Mouse (Mus musculus) forebrain, embryonic 12.5 days (tissue): ENCODE results near the gene Rhbdf2. TPM values are rescaled to one million over a fixed set of nuclear protein-coding genes. Genes with fewer than 3 reads are reported as not detected.
"Not testable (repeated sequence)": the region's sequence is repeated elsewhere in the genome, so short reads cannot be mapped to it uniquely, and the experiment has no call there.

ENCODE experiments used
- ATAC-seq: fragments of 200-750 bp; cut with Nextera tagmentation; 2 replicates; pipeline ENCODE4 v1.8.0; 2017; ENCODE audit warnings: moderate TSS enrichment; ENCODE audit not compliant: low FRiP score
- H3K27ac ChIP-seq: fragments of 300-500 bp; sonication (generic); 2 replicates; pipeline ENCODE4 v1.5.1; 2016; ENCODE audit warnings: mild to moderate bottlenecking
- H3K27me3 ChIP-seq: fragments of 300-500 bp; sonication (generic); 2 replicates; pipeline ENCODE4 v1.6.1; 2016; ENCODE audit warnings: mild to moderate bottlenecking
- H3K36me3 ChIP-seq: fragments of 300-500 bp; sonication (generic); replicated peaks from 2 replicates; pipeline ENCODE4 v1.6.1; 2016; ENCODE audit warnings: mild to moderate bottlenecking
- H3K4me1 ChIP-seq: fragments of 300-500 bp; sonication (generic); 2 replicates; pipeline ENCODE4 v1.6.1; 2016
- H3K4me2 ChIP-seq: fragments of 300-500 bp; sonication (generic); 2 replicates; pipeline ENCODE4 v1.6.1; 2016; ENCODE audit warnings: mild to moderate bottlenecking, moderate library complexity
- H3K4me3 ChIP-seq: fragments of 300-500 bp; sonication (generic); replicated peaks from 2 replicates; pipeline ENCODE4 v1.5.1; 2016; ENCODE audit warnings: mild to moderate bottlenecking
- H3K9ac ChIP-seq: fragments of 300-500 bp; sonication (generic); 2 replicates; pipeline ENCODE4 v1.6.1; 2016; ENCODE audit warnings: mild to moderate bottlenecking
- H3K9me3 ChIP-seq: fragments of 300-500 bp; sonication (generic); 2 replicates; pipeline ENCODE4 v1.6.1; 2016
- WGBS: fragments of 180-500 bp; shearing (Covaris S2); methylation state at CpG from one replicate; pipeline ENCODE4 v1.1.7; 2016; 5-methylcytosine and 5-hydroxymethylcytosine counted together
- polyA plus RNA-seq: library from polyadenylated mRNA; unstranded; fragments of >200 nt; fragmentation: Nextera tagmentation; extraction: Ambion mirVana; gene quantifications from 2 replicates; pipeline ENCODE4 v1.2.1, GENCODE M21; 2016

Gene Rhbdf2
- polyA plus RNA-seq, 1 experiment from 2014 or later: 1.9 TPM

- 36% methylated on average over 7 of the region's 7 CpGs for WGBS
- H3K9me3 ChIP-seq: no peaks in the 10 kb centered on the region
- peaks cover 43% of the 10 kb centered on the region for H3K4me1 ChIP-seq
- peaks cover 6% of the 10 kb centered on the region; the same call in 1 of the 2 replicates for H3K27me3 ChIP-seq
- H3K27ac ChIP-seq: no peak overlapping the region
- H3K9ac ChIP-seq: no peak overlapping the region
- no peak overlapping the region for H3K4me2 ChIP-seq
- ATAC-seq: no peak
- H3K4me3 ChIP-seq: no peak overlapping the region
- H3K36me3 ChIP-seq: peaks cover 5% of the 10 kb centered on the region
Observed at GRCm38 (mm10) chr11:116668839-116669238, 42.0 kb upstream of the Rhbdf2 start.

- no peak overlapping the region for H3K9ac ChIP-seq
- H3K4me1 ChIP-seq: peaks cover 45% of the 10 kb centered on the region
- no peak overlapping the region for H3K27ac ChIP-seq
- ATAC-seq: no peak
- no peak overlapping the region for H3K4me3 ChIP-seq
- H3K27me3 ChIP-seq: peaks cover 7% of the 10 kb centered on the region; the same call in 1 of the 2 replicates
- WGBS: 80% methylated on average over 10 of the region's 10 CpGs
- H3K36me3 ChIP-seq: peaks cover under 1% of the 10 kb centered on the region; the same call in 1 of the 2 replicates
- no peaks in the 10 kb centered on the region for H3K9me3 ChIP-seq
- H3K4me2 ChIP-seq: no peak overlapping the region
Observed at GRCm38 (mm10) chr11:116668381-116668825, 41.6 kb upstream of the Rhbdf2 start.

GRCm38 (mm10) chr11:116667930-116668329, 41.1 kb upstream of the Rhbdf2 start:
- Histone ChIP-seq H3K4me2 (no peak overlapping the region), H3K4me1 (peaks cover 45% of the 10 kb centered on the region)

GRCm38 (mm10) chr11:116667012-116667411, 40.2 kb upstream of the Rhbdf2 start:
- Histone ChIP-seq H3K27me3 (peaks cover 19% of the 10 kb centered on the region), H3K4me1 (peaks cover 46% of the 10 kb centered on the region)
- not testable (repeated sequence) for H3K9ac ChIP-seq, H3K4me3 ChIP-seq, H3K27ac ChIP-seq, H3K9me3 ChIP-seq, ATAC-seq, H3K36me3 ChIP-seq, H3K4me2 ChIP-seq
- 92% methylated on average over 3 of the region's 5 CpGs for WGBS

More at GRCm38 (mm10) chr11:116667930-116668329, 41.1 kb upstream of the Rhbdf2 start:
- no peak for ATAC-seq
- Histone ChIP-seq H3K9ac (no peak overlapping the region), H3K27me3 (peaks cover 10% of the 10 kb centered on the region), H3K4me3 (no peak overlapping the region), H3K36me3 (no peaks in the 10 kb centered on the region), H3K9me3 (no peaks in the 10 kb centered on the region), H3K27ac (no peak overlapping the region)
- 88% methylated on average over 8 of the region's 8 CpGs for WGBS

- Histone ChIP-seq H3K27me3 (peaks cover 22% of the 10 kb centered on the region), H3K4me2 (no peak overlapping the region), H3K4me1 (peaks cover 50% of the 10 kb centered on the region), H3K9ac (no peak overlapping the region), H3K4me3 (no peak overlapping the region), H3K27ac (no peak overlapping the region), H3K9me3 (no peaks in the 10 kb centered on the region), H3K36me3 (no peaks in the 10 kb centered on the region)
- 80% methylated on average over 9 of the region's 9 CpGs for WGBS
- ATAC-seq: no peak
Observed at GRCm38 (mm10) chr11:116666566-116666965, 39.7 kb upstream of the Rhbdf2 start.

- H3K4me3 ChIP-seq: no peak overlapping the region
- 78% methylated on average over 10 of the region's 10 CpGs for WGBS
- no peak for ATAC-seq
- H3K9me3 ChIP-seq: no peaks in the 10 kb centered on the region
- peaks cover 27% of the 10 kb centered on the region for H3K27me3 ChIP-seq
- H3K4me2 ChIP-seq: no peak overlapping the region
- peaks cover 57% of the 10 kb centered on the region for H3K4me1 ChIP-seq
- H3K36me3 ChIP-seq: no peaks in the 10 kb centered on the region
- H3K9ac ChIP-seq: no peak overlapping the region
- no peak overlapping the region for H3K27ac ChIP-seq
Observed at GRCm38 (mm10) chr11:116665289-116665688, 38.5 kb upstream of the Rhbdf2 start.

- no peaks in the 10 kb centered on the region for H3K36me3 ChIP-seq
- no peak overlapping the region for H3K4me3 ChIP-seq
- peak overlapping the region; percentile 45; the same call in 1 of the 2 replicates for H3K9ac ChIP-seq
- WGBS: 66% methylated on average over 8 of the region's 8 CpGs
- H3K4me1 ChIP-seq: peaks cover 61% of the 10 kb centered on the region
- no peak for ATAC-seq
- peak overlapping the region; percentile 83 for H3K27ac ChIP-seq
- H3K9me3 ChIP-seq: no peaks in the 10 kb centered on the region
- H3K27me3 ChIP-seq: peaks cover 24% of the 10 kb centered on the region
- no peak overlapping the region for H3K4me2 ChIP-seq
Observed at GRCm38 (mm10) chr11:116661948-116662377, 35.1 kb upstream of the Rhbdf2 start.

GRCm38 (mm10) chr11:116661291-116661947, 34.6 kb upstream of the Rhbdf2 start:
- no peak overlapping the region for H3K4me3 ChIP-seq
- H3K27ac ChIP-seq: peak overlapping the region; percentile 83
- H3K4me1 ChIP-seq: peaks cover 66% of the 10 kb centered on the region
- 22% methylated on average over 13 of the region's 13 CpGs for WGBS
- H3K27me3 ChIP-seq: peaks cover 24% of the 10 kb centered on the region
- 0 out of 2 replicates have a peak overlapping the region, but pooled peaks have one; percentile 45 for H3K9ac ChIP-seq
- peak overlapping the region; percentile 40 for H3K4me2 ChIP-seq
- peak; percentile 27; the same call in 1 of the 2 replicates for ATAC-seq
- no peaks in the 10 kb centered on the region for H3K9me3 ChIP-seq
- no peaks in the 10 kb centered on the region for H3K36me3 ChIP-seq

- 78% methylated on average over 9 of the region's 9 CpGs for WGBS
- no peaks in the 10 kb centered on the region for H3K36me3 ChIP-seq
- no peak overlapping the region for H3K9ac ChIP-seq
- H3K9me3 ChIP-seq: no peaks in the 10 kb centered on the region
- peaks cover 32% of the 10 kb centered on the region for H3K27me3 ChIP-seq
- no peak overlapping the region for H3K4me3 ChIP-seq
- no peak for ATAC-seq
- H3K4me1 ChIP-seq: peaks cover 66% of the 10 kb centered on the region
- peak overlapping the region; percentile 83 for H3K27ac ChIP-seq
- H3K4me2 ChIP-seq: no peak overlapping the region
Observed at GRCm38 (mm10) chr11:116660181-116660580, 33.4 kb upstream of the Rhbdf2 start.

DNA sequence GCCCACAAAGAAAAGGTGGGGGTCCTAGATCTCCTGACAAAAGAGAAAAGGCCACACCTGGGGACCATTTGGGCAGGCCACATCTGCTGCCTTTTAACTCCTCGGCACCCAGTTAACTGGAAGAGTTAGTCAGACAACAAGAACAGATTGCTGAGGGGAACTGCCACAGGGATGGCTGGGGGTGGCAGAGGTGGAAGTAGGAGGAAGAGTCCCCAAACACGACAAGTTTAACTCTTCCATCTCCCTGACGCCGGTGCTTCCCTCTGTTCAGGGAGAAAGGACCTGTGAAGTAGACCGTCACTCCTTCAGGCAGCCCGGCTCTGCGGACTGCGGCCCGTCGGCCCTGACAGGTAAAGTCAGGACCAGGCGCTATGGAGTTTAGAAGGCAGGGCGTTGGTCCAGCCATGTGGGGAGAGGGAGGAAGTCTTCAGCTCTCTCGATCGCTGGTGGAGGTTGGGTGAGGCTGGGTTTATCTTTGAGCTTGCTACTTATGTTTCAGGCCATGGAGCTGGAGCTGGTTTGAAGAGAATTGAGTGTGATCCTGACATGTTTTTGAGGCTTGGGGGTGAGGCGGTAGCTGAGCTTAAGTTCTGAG, 32.3 kb upstream of the Rhbdf2 start:
- no peaks in the 10 kb centered on the region for H3K9me3 ChIP-seq
- WGBS: 85% methylated on average over 15 of the region's 15 CpGs
- H3K36me3 ChIP-seq: no peaks in the 10 kb centered on the region
- H3K4me1 ChIP-seq: peaks cover 66% of the 10 kb centered on the region
- ATAC-seq: no peak
- H3K4me3 ChIP-seq: no peak overlapping the region
- no peak overlapping the region for H3K4me2 ChIP-seq
- H3K27me3 ChIP-seq: peaks cover 42% of the 10 kb centered on the region
- H3K27ac ChIP-seq: no peak overlapping the region
- no peak overlapping the region for H3K9ac ChIP-seq

DNA sequence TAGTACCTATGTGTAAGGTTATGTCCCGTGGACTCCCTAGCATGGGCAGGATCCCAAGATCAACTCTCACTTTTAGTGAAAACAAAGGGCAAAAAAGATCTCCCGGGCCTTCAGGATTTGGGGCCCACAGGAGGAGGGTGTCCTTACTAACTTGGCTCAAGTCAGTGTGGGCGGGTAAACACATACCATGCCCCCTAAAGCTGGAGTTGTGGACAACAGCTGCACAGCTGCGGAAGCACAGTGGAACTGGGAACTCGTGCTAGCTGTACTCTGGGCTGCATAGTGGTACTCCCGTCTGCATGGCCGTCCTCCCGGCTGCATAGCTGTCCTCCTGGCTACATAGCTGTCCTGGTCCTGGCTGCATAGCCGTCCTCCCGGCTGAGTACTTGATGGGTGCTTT, 31.4 kb upstream of the Rhbdf2 start:
- ATAC-seq: no peak
- 63% methylated on average over 10 of the region's 10 CpGs for WGBS
- Histone ChIP-seq H3K36me3 (no peaks in the 10 kb centered on the region), H3K27ac (peak overlapping the region; percentile 88), H3K4me2 (peak overlapping the region; percentile 55), H3K4me1 (peaks cover 66% of the 10 kb centered on the region), H3K4me3 (no peak overlapping the region), H3K9me3 (no peaks in the 10 kb centered on the region), H3K27me3 (peaks cover 46% of the 10 kb centered on the region), H3K9ac (no peak overlapping the region)

DNA sequence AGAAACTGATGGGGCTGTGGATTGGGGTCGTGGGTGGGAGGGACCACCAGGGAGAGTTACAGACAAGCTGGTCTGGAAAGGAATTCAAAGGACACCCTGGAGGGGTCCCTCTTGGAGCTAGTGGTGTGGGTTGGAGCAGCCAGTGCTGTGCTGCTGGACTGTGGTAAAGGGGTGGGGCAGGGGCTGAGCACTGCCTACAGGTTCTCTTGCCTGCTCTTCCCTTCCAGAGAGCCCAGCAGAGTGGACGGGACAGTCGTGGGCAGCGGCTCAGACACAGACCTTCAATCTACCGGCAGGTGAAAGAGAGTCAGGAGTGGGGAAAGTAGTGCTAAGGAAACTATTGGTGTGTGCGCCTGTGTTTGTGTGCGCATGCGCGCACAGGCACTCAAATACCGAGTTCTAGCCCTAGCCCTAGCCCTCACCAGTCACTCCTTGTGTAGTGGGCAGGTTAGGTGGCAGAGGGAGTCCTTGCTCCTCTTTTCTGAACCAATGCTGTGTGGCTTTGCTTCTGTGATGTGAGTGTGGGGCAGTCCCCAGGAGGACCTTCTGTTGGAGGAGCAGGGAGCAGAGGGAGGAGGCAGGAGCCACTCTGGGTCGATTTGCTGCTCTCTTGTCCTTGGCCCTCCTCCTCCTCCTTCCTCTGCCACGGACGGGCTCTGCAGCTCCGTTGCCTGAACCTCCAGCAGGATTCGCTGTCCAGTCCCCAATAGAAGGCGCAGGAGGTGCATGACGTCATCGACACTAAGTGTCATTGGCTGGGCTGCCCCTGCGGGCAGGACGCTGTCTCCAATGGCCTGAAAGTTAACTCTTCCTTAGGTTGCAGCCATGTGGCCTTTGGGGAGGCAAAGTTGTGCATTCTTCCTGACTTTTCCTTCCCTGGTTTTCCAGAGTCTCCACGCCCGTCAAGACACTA, 30.7 kb upstream of the Rhbdf2 start:
- WGBS: 9% methylated on average over 22 of the region's 22 CpGs
- Histone ChIP-seq H3K4me1 (peaks cover 61% of the 10 kb centered on the region), H3K36me3 (no peaks in the 10 kb centered on the region), H3K4me3 (peak overlapping the region; percentile 34), H3K27me3 (peaks cover 47% of the 10 kb centered on the region), H3K4me2 (peak overlapping the region; percentile 55), H3K9me3 (no peaks in the 10 kb centered on the region), H3K9ac (peak overlapping the region; percentile 36), H3K27ac (peak overlapping the region; percentile 88)
- ATAC-seq: peak; percentile 88
